16 mouse cellular contexts compared by ENCODE assay signal in genomic region chr16:47551101-47551500, GRCm38 (mm10).
DNase-seq lines count a peak whose midpoint lies in the region; TF ChIP-seq lines count a peak whose summit lies in the region.
"Had no signal": no experiment of that assay in that cellular context is flagged by ENCODE, and none has a peak within 500 bp of the region (broad histone marks: within the 10 kb centered on the region; RNA-seq: fewer than 3 reads in every experiment).

No protein-coding gene starts in this region.

- H3K4me3 ChIP-seq in layer of hippocampus, adult 2 months = no peak overlapping the region

- TF ChIP-seq CTCF in layer of hippocampus, adult 2 months (conservative IDR thresholded peaks at IDR 0.05) = 0 out of 2 replicates have a peak, but pooled peaks have one; percentile 9

- peak; percentile 4 for DNase-seq in layer of hippocampus, adult 11-12 months (ENCODE audit: low spot score)
- DNase-seq in layer of hippocampus, adult 9-10 months (ENCODE audit: low spot score) = no peak
- peak; percentile 13 to 16 for DNase-seq in layer of hippocampus, adult 2 months (ENCODE audit: low spot score in 2 of 2)
- DNase-seq in layer of hippocampus, adult 8-10 months (ENCODE audit: low spot score in 2 of 2) = no peak
- peak; percentile 31 for DNase-seq in layer of hippocampus, adult 9-11 months
- no peak for DNase-seq in layer of hippocampus, postnatal 25 days (ENCODE audit: extremely low spot score in 1 of 2, low spot score in 1 of 2)
- DNase-seq: adrenal gland, adult 2 months; adrenal gland, adult 8-10 months; adrenal gland, postnatal 10 days; adrenal gland, postnatal 14 days; adrenal gland, postnatal 25 days; adrenal gland, postnatal 36 days; B cell, adult 2 months; cerebellum, adult 11 months; cerebellum, adult 11-12 months; cerebellum, adult 18-20 months had no signal

- H3K27ac ChIP-seq in layer of hippocampus, adult 2 months = no peak overlapping the region

Comparison
In these comparisons a context has a peak if more than half of its experiments do, and no peak if none do; other contexts are left out.
1. DNase-seq: peak in layer of hippocampus, adult 11-12 months (single experiment), layer of hippocampus, adult 2 months (2 of 2) and layer of hippocampus, adult 9-11 months (single experiment); none in layer of hippocampus, adult 9-10 months (single experiment), layer of hippocampus, adult 8-10 months (0 of 2) and layer of hippocampus, postnatal 25 days (0 of 2).